ENCODE assay signal across 11 mouse cellular contexts in the genomic region with DNA sequence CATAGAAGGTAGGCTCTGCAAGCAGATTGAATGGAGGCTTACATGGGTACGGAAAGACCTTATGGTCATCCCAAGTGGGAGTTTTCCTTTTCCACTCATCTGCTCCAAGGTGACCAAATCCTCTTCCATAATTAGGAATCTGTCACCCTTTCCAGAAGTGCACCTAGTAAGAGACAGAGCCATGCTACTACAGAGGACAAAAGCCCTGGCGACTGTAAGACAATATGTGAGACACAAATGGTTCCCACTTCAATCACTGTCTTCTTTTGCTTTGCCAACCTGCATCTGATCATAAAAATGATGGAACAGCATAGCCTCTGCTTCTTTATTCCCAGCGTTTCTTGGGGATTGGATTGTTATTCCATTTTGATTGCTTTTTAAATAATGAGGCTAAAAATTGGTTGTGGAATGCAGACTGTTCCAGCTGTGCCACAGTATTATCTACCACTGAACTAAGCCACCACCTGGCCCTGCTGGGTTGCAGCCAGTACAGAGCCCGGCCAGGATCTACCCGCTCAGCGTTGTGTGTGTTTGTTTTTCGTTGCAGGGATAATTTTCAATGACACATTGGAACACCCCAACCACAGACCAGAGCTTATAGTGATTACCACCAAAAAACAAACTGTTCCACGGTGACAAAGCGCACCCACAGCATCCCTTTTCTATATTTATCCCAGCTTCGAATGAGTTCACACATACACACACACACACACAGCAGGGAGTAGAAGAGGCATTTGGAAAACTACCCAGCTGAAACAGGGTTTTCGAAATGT.
DNase-seq lines count a peak whose midpoint lies in the region; ATAC-seq and TF ChIP-seq lines count a peak whose summit lies in the region.
"Had no signal": no experiment of that assay in that cellular context is flagged by ENCODE, and none has a peak within 500 bp of the region (broad histone marks: within the 10 kb centered on the region; RNA-seq: fewer than 3 reads in every experiment).

No protein-coding gene starts in this region.

- peak; percentile 73 to 76 for DNase-seq in cerebellum, postnatal 10 days
- DNase-seq in cerebellum, adult 8-10 months, result no peak
- no peak for DNase-seq in hindbrain, embryonic 11.5 days (ENCODE audit: low spot score)
- peak; percentile 7 to 15 for DNase-seq in layer of hippocampus, adult 2 months (ENCODE audit: low spot score in 2 of 2)
- no peak for DNase-seq in urinary bladder, postnatal 4 days (ENCODE audit: low spot score in 2 of 2)
- DNase-seq: kidney, postnatal 10 days; liver; lung, postnatal 36 days had no signal

- H3K4me1 ChIP-seq in hindbrain, embryonic 13.5 days (replicated peaks), result no peaks in the 10 kb centered on the region
- no peaks in the 10 kb centered on the region for H3K4me1 ChIP-seq in hindbrain, embryonic 11.5 days (replicated peaks; ENCODE audit: control insufficient read depth, insufficient read depth, low read length)
- H3K4me1 ChIP-seq in neural tube, embryonic 14.5 days (ENCODE audit: control insufficient read depth, insufficient read depth, low read length), result no peaks in the 10 kb centered on the region

- no peaks in the 10 kb centered on the region for H3K9me3 ChIP-seq in hindbrain, embryonic 13.5 days
- H3K9me3 ChIP-seq in hindbrain, embryonic 11.5 days (ENCODE audit: control insufficient read depth, low read length), result no peaks in the 10 kb centered on the region
- H3K9me3 ChIP-seq in neural tube, embryonic 14.5 days (ENCODE audit: control insufficient read depth, low read length), result no peaks in the 10 kb centered on the region

- no peak for TF ChIP-seq CTCF in layer of hippocampus, adult 2 months (conservative IDR thresholded peaks at IDR 0.05)

- ATAC-seq in hindbrain, embryonic 13.5 days (ENCODE audit: low FRiP score), result peak; percentile 83; the same call in 1 of the 2 replicates
- ATAC-seq in hindbrain, embryonic 11.5 days (ENCODE audit: low FRiP score), result no peak
- ATAC-seq in neural tube, embryonic 14.5 days (ENCODE audit: low read depth), result peak; percentile 88; the same call in 1 of the 2 replicates
- ATAC-seq in megakaryocyte, adult 5-6 weeks (ENCODE audit: poor library complexity, severe bottlenecking), result no peak

- no peak overlapping the region for H3K27ac ChIP-seq in hindbrain, embryonic 13.5 days
- no peak overlapping the region for H3K27ac ChIP-seq in hindbrain, embryonic 11.5 days (ENCODE audit: low read depth, low read length)
- no peak overlapping the region for H3K27ac ChIP-seq in layer of hippocampus, adult 2 months
- H3K27ac ChIP-seq in neural tube, embryonic 14.5 days (ENCODE audit: low read depth, low read length), result peak overlapping the region; percentile 10; the same call in 1 of the 2 replicates

- WGBS in hindbrain, embryonic 13.5 days, result 79% methylated on average over 11 of the region's 11 CpGs
- 85% methylated on average over 11 of the region's 11 CpGs for WGBS in hindbrain, embryonic 11.5 days
- 65% methylated on average over 11 of the region's 11 CpGs for WGBS in neural tube, embryonic 14.5 days

- no peak overlapping the region for H3K9ac ChIP-seq in hindbrain, embryonic 13.5 days
- no peak overlapping the region for H3K9ac ChIP-seq in hindbrain, embryonic 11.5 days (ENCODE audit: low read depth, low read length)
- no peak overlapping the region for H3K9ac ChIP-seq in neural tube, embryonic 14.5 days (replicated peaks; ENCODE audit: low read depth, low read length)

- no peaks in the 10 kb centered on the region for H3K27me3 ChIP-seq in hindbrain, embryonic 13.5 days
- no peaks in the 10 kb centered on the region for H3K27me3 ChIP-seq in hindbrain, embryonic 11.5 days (ENCODE audit: control insufficient read depth, insufficient read depth, low read length)
- H3K27me3 ChIP-seq in neural tube, embryonic 14.5 days (ENCODE audit: control insufficient read depth, insufficient read depth, low read length), result no peaks in the 10 kb centered on the region

- H3K4me3 ChIP-seq in hindbrain, embryonic 13.5 days, result no peak overlapping the region
- H3K4me3 ChIP-seq in hindbrain, embryonic 11.5 days (ENCODE audit: low read depth, low read length), result no peak overlapping the region
- H3K4me3 ChIP-seq in layer of hippocampus, adult 2 months, result no peak overlapping the region
- no peak overlapping the region for H3K4me3 ChIP-seq in neural tube, embryonic 14.5 days (ENCODE audit: low read depth, low read length)

- no peak overlapping the region for H3K4me2 ChIP-seq in hindbrain, embryonic 13.5 days
- no peak overlapping the region for H3K4me2 ChIP-seq in hindbrain, embryonic 11.5 days (replicated peaks; ENCODE audit: low read depth, low read length)
- no peak overlapping the region for H3K4me2 ChIP-seq in neural tube, embryonic 14.5 days (ENCODE audit: low read depth, low read length)

- no peaks in the 10 kb centered on the region for H3K36me3 ChIP-seq in hindbrain, embryonic 13.5 days
- no peaks in the 10 kb centered on the region for H3K36me3 ChIP-seq in hindbrain, embryonic 11.5 days (ENCODE audit: control insufficient read depth, insufficient read depth, low read length)
- H3K36me3 ChIP-seq in neural tube, embryonic 14.5 days (ENCODE audit: control insufficient read depth, insufficient read depth, low read length), result no peaks in the 10 kb centered on the region

Comparison
In these comparisons a context has a peak if more than half of its experiments do, and no peak if none do; other contexts are left out.
1. DNase-seq: peak in cerebellum, postnatal 10 days (2 of 2) and layer of hippocampus, adult 2 months (2 of 2); none in cerebellum, adult 8-10 months (single experiment), hindbrain, embryonic 11.5 days (single experiment) and urinary bladder, postnatal 4 days (0 of 2).
2. ATAC-seq: peak in hindbrain, embryonic 13.5 days (single experiment) and neural tube, embryonic 14.5 days (single experiment); none in hindbrain, embryonic 11.5 days (single experiment) and megakaryocyte, adult 5-6 weeks (single experiment).